Mouse (Mus musculus): ENCODE measurements around the gene Gm21761.
"Not testable (repeated sequence)": the region's sequence is repeated elsewhere in the genome, so short reads cannot be mapped to it uniquely, and the experiment has no call there.

DNA sequence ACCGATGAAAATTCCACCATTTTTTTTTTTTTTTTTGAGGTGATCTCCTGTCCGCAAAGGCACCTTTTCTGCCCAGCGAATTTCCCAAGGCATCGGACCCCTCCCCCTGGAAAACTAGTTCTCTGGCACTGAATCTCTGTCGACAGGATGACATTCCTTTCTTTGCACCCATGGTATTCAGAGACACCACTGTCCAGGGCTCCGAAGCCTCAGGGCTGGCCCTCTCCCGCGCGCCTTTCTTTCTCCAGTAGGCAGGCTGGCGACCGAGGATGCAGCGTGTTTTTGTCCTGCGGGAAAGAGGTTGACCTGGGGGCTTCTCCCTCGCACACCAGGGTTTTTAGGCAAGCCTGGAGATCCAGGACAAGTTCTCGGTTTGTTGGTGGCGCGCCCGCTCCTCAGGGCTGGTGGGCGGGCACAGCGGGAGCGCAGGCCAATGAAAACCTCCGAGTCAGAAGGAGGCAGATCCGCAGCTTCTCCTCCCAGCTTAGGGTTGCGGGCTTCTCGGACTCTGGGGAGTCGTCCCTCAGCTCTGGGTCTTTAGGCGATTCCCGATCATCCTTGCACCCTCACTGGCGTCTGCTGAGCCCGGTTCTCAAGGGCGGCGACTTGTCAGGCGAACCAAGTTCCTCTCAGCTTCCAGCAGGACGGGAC lies 36.4 kb upstream of the Gm21761 start:
- not testable (repeated sequence) for TF ChIP-seq CTCF, POLR2A (IDR thresholded peaks at IDR 0.05; ENCODE audit: insufficient read depth, low read depth, low read length)
